Mouse (Mus musculus) splenic B cell, adult 2 months (primary cell): ENCODE results near the gene Gm42421.

Experiments
- DNase-seq: peaks from one replicate; pipeline ENCODE4 v3.0.0-alpha.2; 2011; ENCODE audit warnings: low read depth, low spot score
- H3K27me3 ChIP-seq: 2 replicates; pipeline ENCODE4 v1.6.1; 2012; ENCODE audit warnings: mild to moderate bottlenecking, low read length, moderate library complexity, mixed read lengths; ENCODE audit not compliant: control insufficient read depth, poor library complexity, insufficient read depth, severe bottlenecking
- H3K36me3 ChIP-seq: 2 replicates; pipeline ENCODE4 v1.6.1; 2012; ENCODE audit warnings: mild to moderate bottlenecking, low read length, moderate library complexity, mixed read lengths; ENCODE audit not compliant: control insufficient read depth, poor library complexity, insufficient read depth, severe bottlenecking

The Gm42421 gene

GRCm38 (mm10) chr5:143927875-143928274 lies at the start of gene Gm42421:
Gene Gm42421, plus strand, starts transcription at chr5:143928175.
- DNase-seq = no peak
- Histone ChIP-seq H3K27me3 (no peaks in the 10 kb centered on the region), H3K36me3 (peaks cover 9% of the 10 kb centered on the region; the same call in 1 of the 2 replicates)

DNA sequence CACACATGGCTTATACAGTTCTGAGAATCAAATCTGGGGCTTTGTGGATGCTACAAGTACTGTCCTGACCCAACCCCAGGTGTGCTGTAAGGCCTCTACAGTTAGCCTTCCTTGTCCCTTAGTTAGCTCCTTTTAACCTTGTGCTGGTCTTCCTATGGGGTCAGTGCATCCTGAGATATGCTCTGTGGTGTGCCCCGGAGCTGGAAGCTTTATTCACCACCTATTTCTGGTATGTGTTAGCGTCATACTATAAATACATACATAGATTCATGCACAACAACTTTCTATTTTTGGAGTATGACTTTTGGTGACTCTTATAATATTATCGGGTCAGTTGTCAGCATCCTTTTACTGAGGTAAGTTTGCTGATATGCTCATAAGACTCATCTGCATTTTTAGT lies 42.7 kb upstream of the Gm42421 start:
- H3K27me3 ChIP-seq = no peaks in the 10 kb centered on the region
- no peak for DNase-seq

DNA sequence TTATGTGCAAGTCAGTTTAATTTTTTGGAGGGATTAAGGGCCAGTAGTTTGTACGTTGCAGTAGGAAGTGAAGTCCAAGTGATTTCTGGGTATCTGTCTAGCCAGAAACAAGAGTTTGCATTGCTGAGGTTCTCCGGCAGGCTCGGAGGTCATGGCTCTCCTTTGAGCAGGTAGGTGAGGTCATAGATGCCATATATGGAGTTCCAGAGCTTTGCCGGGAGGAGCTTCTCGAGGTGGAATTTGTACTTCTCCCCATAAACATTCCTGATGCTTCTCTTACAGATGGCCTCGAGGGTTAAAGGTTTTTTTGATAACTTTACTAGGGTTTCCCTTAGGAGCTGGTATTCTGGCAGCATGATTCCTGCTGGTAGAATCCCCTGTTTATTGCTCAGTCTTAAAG lies 37.2 kb upstream of the Gm42421 start:
- Histone ChIP-seq H3K27me3 (no peaks in the 10 kb centered on the region), H3K36me3 (peaks cover 9% of the 10 kb centered on the region)
- no peak for DNase-seq

More for the DNA sequence above, 42.7 kb upstream of the Gm42421 start:
- peaks cover 23% of the 10 kb centered on the region for H3K36me3 ChIP-seq

- Histone ChIP-seq H3K27me3 (no peaks in the 10 kb centered on the region), H3K36me3 (peaks cover 6% of the 10 kb centered on the region)
- no peak for DNase-seq
These were observed 35.6 kb upstream of the Gm42421 start for GRCm38 (mm10) chr5:143892255-143892886.

DNA sequence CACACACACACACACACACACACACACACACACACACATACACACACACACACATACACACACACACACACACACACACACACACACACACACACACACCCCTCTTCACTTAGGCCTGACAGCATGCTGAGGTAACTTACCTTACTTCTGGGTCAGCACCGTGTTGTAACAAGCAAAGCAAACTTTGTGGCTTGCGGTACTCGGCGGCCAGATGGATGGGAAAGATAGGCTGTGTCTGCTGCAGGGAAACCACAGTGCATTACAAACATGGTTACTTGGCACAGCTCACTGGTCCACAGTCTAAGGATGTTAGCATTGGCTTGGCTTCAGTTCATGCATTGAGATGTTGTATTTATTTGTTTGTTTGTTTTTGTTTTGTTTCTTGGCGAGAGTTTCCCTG lies 34.6 kb upstream of the Gm42421 start:
- no peak for DNase-seq
- peaks cover 11% of the 10 kb centered on the region for H3K36me3 ChIP-seq

GRCm38 (mm10) chr5:143897635-143898330 lies 30.2 kb upstream of the Gm42421 start, which contains the start of gene Ankrd61:
Gene Ankrd61, minus strand, starts transcription at chr5:143897685.
- H3K27me3 ChIP-seq = no peaks in the 10 kb centered on the region
- peaks cover 16% of the 10 kb centered on the region for H3K36me3 ChIP-seq
- no peak for DNase-seq

More for the DNA sequence above, 34.6 kb upstream of the Gm42421 start:
- H3K27me3 ChIP-seq = no peaks in the 10 kb centered on the region

DNA sequence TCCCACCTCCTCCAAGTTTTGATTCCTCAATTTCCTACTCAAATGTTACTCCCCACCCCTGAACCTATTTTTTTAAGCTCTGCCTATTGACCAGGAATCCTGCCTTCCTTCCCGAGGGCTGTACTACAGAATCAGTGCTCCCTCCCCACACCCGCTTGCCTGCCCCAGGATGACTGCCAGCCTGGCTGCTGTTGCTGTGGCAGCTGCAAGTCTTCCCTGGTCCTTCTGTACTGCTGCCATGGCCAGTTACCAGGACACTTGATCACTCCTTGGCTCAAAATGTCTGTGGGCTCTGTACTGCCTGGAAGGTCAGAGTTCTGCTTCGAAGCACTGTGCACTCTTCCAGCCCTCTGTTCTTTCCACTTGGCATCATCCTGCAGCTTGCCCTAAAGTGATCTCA lies 25.9 kb upstream of the Gm42421 start:
- DNase-seq = no peak
- Histone ChIP-seq H3K36me3 (peaks cover 18% of the 10 kb centered on the region), H3K27me3 (no peaks in the 10 kb centered on the region)

GRCm38 (mm10) chr5:143903813-143904212 lies 24.2 kb upstream of the Gm42421 start:
- H3K27me3 ChIP-seq = no peaks in the 10 kb centered on the region
- no peak for DNase-seq
- peaks cover 12% of the 10 kb centered on the region for H3K36me3 ChIP-seq

DNA sequence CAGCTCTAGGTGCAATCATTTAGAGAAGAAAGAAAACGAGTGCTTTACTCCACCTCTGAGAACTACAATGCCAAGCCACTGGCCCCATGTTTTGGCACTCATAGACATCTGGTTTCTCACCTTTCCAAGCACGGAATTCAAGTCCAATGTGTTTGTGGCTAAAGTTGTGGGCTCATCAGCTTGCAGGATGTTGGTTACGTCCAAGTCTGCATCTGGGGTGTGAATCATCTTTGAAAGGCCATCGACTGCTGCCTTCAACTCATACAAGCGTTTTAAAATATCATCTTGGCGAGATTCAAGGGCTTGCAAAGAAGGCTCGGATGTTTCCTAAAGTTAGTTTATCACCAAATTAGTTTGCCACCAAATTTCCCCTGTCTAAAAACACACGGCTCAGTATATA lies 21.5 kb upstream of the Gm42421 start:
- DNase-seq = no peak
- H3K27me3 ChIP-seq = no peaks in the 10 kb centered on the region
- peaks cover 7% of the 10 kb centered on the region for H3K36me3 ChIP-seq

DNA sequence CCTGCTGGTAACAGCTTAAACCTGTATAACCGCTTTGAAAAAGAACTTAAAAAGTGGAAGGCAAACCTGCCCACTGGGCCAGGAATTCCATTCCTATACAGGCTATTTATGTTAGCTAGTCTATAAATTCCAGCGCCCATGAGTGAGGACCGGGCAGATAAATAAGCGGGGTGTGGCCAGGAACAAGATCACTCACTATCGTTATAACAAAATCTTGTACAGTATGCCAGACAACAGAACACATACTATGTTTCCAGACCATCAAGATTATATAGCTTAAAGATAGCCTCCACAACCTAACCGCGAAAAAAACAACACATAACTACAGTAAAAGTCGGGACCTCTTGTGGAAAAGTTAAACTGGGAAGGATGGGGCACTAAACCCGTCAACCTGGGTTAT lies 19.0 kb upstream of the Gm42421 start:
- H3K36me3 ChIP-seq = no peaks in the 10 kb centered on the region; the same call in none of the 2 replicates

GRCm38 (mm10) chr5:143909417-143910400 lies 18.3 kb upstream of the Gm42421 start, which contains the start of the genes Aimp2 and Pms2:
Gene Aimp2, minus strand, starts transcription at chr5:143909847.
Gene Pms2, plus strand, starts transcription at chr5:143909964.
- H3K36me3 ChIP-seq = no peaks in the 10 kb centered on the region; the same call in none of the 2 replicates
- no peaks in the 10 kb centered on the region for H3K27me3 ChIP-seq
- DNase-seq = peak; percentile 96

More for the DNA sequence above, 19.0 kb upstream of the Gm42421 start:
- DNase-seq = no peak
- no peaks in the 10 kb centered on the region for H3K27me3 ChIP-seq

DNA sequence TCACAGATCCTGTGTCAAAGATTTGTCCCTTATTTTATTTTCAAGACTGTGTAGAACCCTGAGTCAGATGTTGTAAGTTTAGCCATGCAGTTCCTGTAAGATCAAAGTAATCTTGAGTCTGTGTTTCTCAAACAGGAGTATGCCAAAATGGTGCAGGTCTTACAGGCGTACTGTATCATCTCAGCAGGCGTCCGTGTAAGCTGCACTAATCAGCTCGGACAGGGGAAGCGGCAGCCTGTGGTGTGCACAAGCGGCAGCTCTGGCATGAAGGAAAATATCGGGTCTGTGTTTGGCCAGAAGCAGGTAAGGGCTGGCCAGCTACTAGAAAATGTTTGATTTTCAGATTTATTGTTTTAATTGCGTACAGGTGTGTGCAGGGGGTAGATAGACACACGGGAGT lies 11.8 kb upstream of the Gm42421 start:
- no peaks in the 10 kb centered on the region for H3K27me3 ChIP-seq
- peaks cover 13% of the 10 kb centered on the region for H3K36me3 ChIP-seq
- DNase-seq = no peak

DNA sequence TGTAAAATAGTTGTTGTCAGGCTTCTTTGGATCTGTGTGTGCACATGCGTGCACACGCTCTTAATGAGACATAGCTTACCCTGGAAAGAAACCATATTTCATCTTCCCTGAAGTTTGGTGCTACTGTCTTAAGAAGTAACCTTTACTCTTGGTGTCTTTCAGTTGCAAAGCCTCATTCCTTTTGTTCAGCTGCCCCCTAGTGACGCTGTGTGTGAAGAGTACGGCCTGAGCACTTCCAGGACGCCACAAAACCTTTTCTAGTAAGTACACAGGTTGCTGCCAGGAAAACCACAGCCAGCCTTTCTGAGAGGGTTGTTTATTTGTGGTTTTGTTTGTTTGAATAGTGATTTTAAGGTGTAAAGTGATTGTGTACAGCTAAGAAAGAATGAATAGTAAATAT lies 10.6 kb upstream of the Gm42421 start:
- Histone ChIP-seq H3K27me3 (no peaks in the 10 kb centered on the region), H3K36me3 (peaks cover 13% of the 10 kb centered on the region)
- DNase-seq = peak; percentile 75

- DNase-seq = no peak
- Histone ChIP-seq H3K36me3 (peaks cover 15% of the 10 kb centered on the region), H3K27me3 (no peaks in the 10 kb centered on the region)
These were observed 9.9 kb upstream of the Gm42421 start for GRCm38 (mm10) chr5:143918120-143918519.
